ENCODE assay signal across 26 mouse cellular contexts in genomic region chr2:172860593-172860992, GRCm38 (mm10).
DNase-seq lines count a peak whose midpoint lies in the region; ATAC-seq lines count a peak whose summit lies in the region.
"Had no signal": no experiment of that assay in that cellular context is flagged by ENCODE, and none has a peak within 500 bp of the region (broad histone marks: within the 10 kb centered on the region; RNA-seq: fewer than 3 reads in every experiment).

No protein-coding gene starts in this region.

- no peaks in the 10 kb centered on the region for H3K36me3 ChIP-seq in heart, embryonic 13.5 days
- H3K36me3 ChIP-seq in heart, embryonic 11.5 days (ENCODE audit: control insufficient read depth, insufficient read depth, low read length): no peaks in the 10 kb centered on the region
- H3K36me3 ChIP-seq: embryonic facial prominence, embryonic 13.5 days; forebrain, embryonic 12.5 days; forebrain, embryonic 15.5 days; G1E; hindbrain, embryonic 12.5 days; hindbrain, embryonic 15.5 days had no signal

- peak overlapping the region; percentile 93; the same call in 1 of the 2 replicates for H3K27ac ChIP-seq in heart, embryonic 13.5 days (replicated peaks)
- H3K27ac ChIP-seq in heart, embryonic 11.5 days (ENCODE audit: low read depth, low read length): no peak overlapping the region; the same call in 1 of the 2 replicates
- H3K27ac ChIP-seq: embryonic facial prominence, embryonic 13.5 days; forebrain, embryonic 12.5 days; forebrain, embryonic 15.5 days; heart, adult 2 months; hindbrain, embryonic 12.5 days; hindbrain, embryonic 15.5 days had no signal

- H3K4me3 ChIP-seq in heart, embryonic 13.5 days: no peak overlapping the region
- H3K4me3 ChIP-seq in heart, embryonic 11.5 days (ENCODE audit: low read depth, low read length): no peak overlapping the region
- H3K4me3 ChIP-seq: embryonic facial prominence, embryonic 10.5 days; embryonic facial prominence, embryonic 13.5 days; erythroblast, embryonic 14.5 days; forebrain, embryonic 12.5 days; forebrain, embryonic 15.5 days; heart, adult 2 months; hindbrain, embryonic 12.5 days; hindbrain, embryonic 15.5 days had no signal

- H3K4me2 ChIP-seq in heart, embryonic 13.5 days: no peak overlapping the region
- H3K4me2 ChIP-seq in heart, embryonic 11.5 days: no peak overlapping the region
- H3K4me2 ChIP-seq: embryonic facial prominence, embryonic 13.5 days; forebrain, embryonic 12.5 days; forebrain, embryonic 15.5 days; hindbrain, embryonic 12.5 days; hindbrain, embryonic 15.5 days had no signal

- 76% methylated on average over 8 of the region's 8 CpGs for WGBS in heart, embryonic 13.5 days
- WGBS in heart, embryonic 11.5 days (ENCODE audit: insufficient replicate concordance): 79% methylated on average over 8 of the region's 8 CpGs

- H3K9me3 ChIP-seq in heart, embryonic 13.5 days: peaks cover 4% of the 10 kb centered on the region; the same call in 1 of the 2 replicates
- H3K9me3 ChIP-seq in heart, embryonic 11.5 days (replicated peaks; ENCODE audit: control insufficient read depth, low read length): 0 out of 2 replicates have a peak, but pooled peaks cover 2% of the 10 kb centered on the region
- H3K9me3 ChIP-seq: forebrain, embryonic 12.5 days; forebrain, embryonic 15.5 days; hindbrain, embryonic 12.5 days; hindbrain, embryonic 15.5 days had no signal

- peak overlapping the region; percentile 54; the same call in 1 of the 2 replicates for H3K9ac ChIP-seq in heart, embryonic 13.5 days
- H3K9ac ChIP-seq in heart, embryonic 11.5 days (ENCODE audit: low read depth, low read length): no peak overlapping the region
- H3K9ac ChIP-seq: embryonic facial prominence, embryonic 13.5 days; forebrain, embryonic 12.5 days; forebrain, embryonic 15.5 days; hindbrain, embryonic 12.5 days; hindbrain, embryonic 15.5 days had no signal

- DNase-seq in adrenal gland, adult (ENCODE audit: inconsistent age in 2 of 2, low spot score in 1 of 2): peak; percentile 34 to 45
- no peak for DNase-seq in adrenal gland, adult 8-10 months
- DNase-seq in ES-CJ7 (ENCODE audit: low read depth, low spot score): peak; percentile 62
- no peak for DNase-seq in left cerebral cortex, adult 18-20 months (ENCODE audit: low spot score in 2 of 2)
- DNase-seq: cerebellum, adult 11 months; cerebellum, adult 2 months; cerebellum, postnatal 10 days; cerebellum, postnatal 36 days; embryo, embryonic 11 days; gastrocnemius, postnatal 25 days; heart, adult 2 months; heart, postnatal 10 days; kidney, adult 2 months had no signal

- 0 out of 2 replicates have a peak, but pooled peaks cover 4% of the 10 kb centered on the region for H3K27me3 ChIP-seq in heart, embryonic 13.5 days (replicated peaks)
- no peaks in the 10 kb centered on the region for H3K27me3 ChIP-seq in heart, embryonic 11.5 days (ENCODE audit: control insufficient read depth, insufficient read depth, low read length)
- H3K27me3 ChIP-seq: forebrain, embryonic 15.5 days; hindbrain, embryonic 15.5 days; Patski had no signal

- ATAC-seq in heart, embryonic 13.5 days (ENCODE audit: extremely low read depth, insufficient number of reproducible peaks, low FRiP score, low TSS enrichment): no peak
- no peak for ATAC-seq in heart, embryonic 11.5 days (replicated peaks; ENCODE audit: insufficient number of reproducible peaks, low FRiP score, low TSS enrichment)
- ATAC-seq: activated CD4-positive, CD25-positive, alpha-beta regulatory T cell, adult 4 months; forebrain, embryonic 15.5 days; intestine, postnatal 0 days; Patski had no signal

- H3K4me1 ChIP-seq in heart, embryonic 13.5 days: peaks cover 70% of the 10 kb centered on the region
- H3K4me1 ChIP-seq in heart, embryonic 11.5 days (ENCODE audit: control insufficient read depth, insufficient read depth, low read length): peaks cover 43% of the 10 kb centered on the region

Comparison
In these comparisons a context has a peak if more than half of its experiments do, and no peak if none do; other contexts are left out.
1. DNase-seq: peak in adrenal gland, adult (2 of 2) and ES-CJ7 (single experiment); none in adrenal gland, adult 8-10 months (single experiment) and left cerebral cortex, adult 18-20 months (0 of 2).